Mouse (Mus musculus): ENCODE results near the gene Tdrd1. TPM values are rescaled to one million over a fixed set of nuclear protein-coding genes. Genes with fewer than 3 reads are reported as not detected.

Gene Tdrd1
- polyA plus RNA-seq, 1 experiment from 2014 or later = 1.5 TPM

DNA sequence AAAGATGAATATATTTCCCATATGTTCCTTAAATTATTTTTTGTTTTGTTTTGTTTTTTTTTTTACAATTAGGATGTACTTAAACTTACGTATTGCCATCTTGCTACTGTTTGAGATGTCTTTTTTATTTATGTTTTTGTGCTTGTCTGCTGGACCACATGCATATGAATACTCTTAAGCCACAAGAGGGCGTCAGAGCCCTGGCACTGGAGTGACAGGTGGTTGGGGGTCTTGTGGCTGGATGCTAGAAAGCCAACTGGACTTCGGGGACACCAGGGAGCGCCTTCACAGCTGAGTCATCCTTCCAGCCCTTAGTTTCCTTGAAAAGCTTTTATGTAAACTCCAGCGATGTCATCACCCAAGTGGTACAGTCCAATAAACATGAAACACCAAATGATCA, 17.2 kb upstream of the Tdrd1 start:
- H3K27ac ChIP-seq = no peak overlapping the region
- H3K36me3 ChIP-seq = peaks cover 43% of the 10 kb centered on the region
- no peak overlapping the region for H3K4me3 ChIP-seq
- 60% methylated on average over 5 of the region's 5 CpGs for WGBS
- no peak overlapping the region for H3K9ac ChIP-seq
- no peak for ATAC-seq (ENCODE audit: low FRiP score)
- no peaks in the 10 kb centered on the region for H3K4me1 ChIP-seq
- H3K27me3 ChIP-seq = no peaks in the 10 kb centered on the region
- no peak overlapping the region for H3K4me2 ChIP-seq (replicated peaks)
- H3K9me3 ChIP-seq (replicated peaks) = no peaks in the 10 kb centered on the region

DNA sequence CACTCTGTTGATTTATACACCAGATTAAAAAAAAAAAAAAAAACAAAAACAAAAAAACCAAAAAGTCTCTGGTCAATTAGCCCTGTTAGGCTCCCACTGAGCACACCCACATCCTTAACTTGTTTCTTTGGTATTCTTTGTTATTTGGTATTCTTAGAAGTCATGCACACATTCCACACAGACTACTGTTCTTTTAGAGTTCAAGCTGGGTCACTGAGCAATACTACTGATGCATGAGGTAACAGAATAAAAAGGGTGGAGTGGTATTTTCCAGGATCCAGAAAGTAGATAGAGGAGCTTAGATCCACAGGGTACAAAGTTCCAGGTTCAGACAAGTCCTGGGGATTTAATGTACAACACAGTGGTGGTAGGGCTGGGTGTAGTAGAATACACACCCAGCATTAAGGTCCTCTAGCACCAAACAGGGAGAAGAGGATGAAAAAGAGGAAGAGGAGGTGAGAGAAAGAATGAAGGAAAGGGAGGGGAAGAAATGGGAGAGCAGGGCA, 15.3 kb upstream of the Tdrd1 start:
- H3K36me3 ChIP-seq = peaks cover 34% of the 10 kb centered on the region
- no peak overlapping the region for H3K4me3 ChIP-seq
- no peak overlapping the region for H3K9ac ChIP-seq
- no peak overlapping the region for H3K27ac ChIP-seq
- no peak for ATAC-seq (ENCODE audit: low FRiP score)
- no peak overlapping the region for H3K4me2 ChIP-seq (replicated peaks)
- H3K4me1 ChIP-seq = no peaks in the 10 kb centered on the region
- H3K27me3 ChIP-seq = no peaks in the 10 kb centered on the region
- no peaks in the 10 kb centered on the region for H3K9me3 ChIP-seq (replicated peaks)

DNA sequence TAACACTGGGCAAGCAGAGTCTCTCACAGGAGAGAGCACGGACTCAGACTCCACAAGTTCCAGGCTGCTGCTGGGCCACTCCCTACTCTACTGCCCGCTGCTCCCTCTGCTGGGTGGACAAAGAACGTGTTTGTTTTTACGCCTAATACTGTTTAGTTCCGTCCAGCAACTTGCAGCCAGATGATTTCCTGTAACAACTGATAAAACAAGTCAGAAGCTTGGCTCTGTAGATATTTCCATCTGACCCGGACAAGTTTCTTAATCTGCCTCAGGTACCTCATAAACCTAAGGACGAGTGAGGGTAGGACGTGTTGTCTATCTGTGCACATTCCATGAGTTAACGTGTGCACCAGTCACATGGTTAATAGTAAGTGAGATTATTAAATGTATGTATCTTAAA, 14.4 kb upstream of the Tdrd1 start:
- no peak overlapping the region for H3K4me2 ChIP-seq (replicated peaks)
- WGBS = 47% methylated on average over 9 of the region's 9 CpGs
- H3K9ac ChIP-seq = no peak overlapping the region
- no peak overlapping the region for H3K27ac ChIP-seq
- H3K9me3 ChIP-seq (replicated peaks) = no peaks in the 10 kb centered on the region
- no peaks in the 10 kb centered on the region for H3K27me3 ChIP-seq
- ATAC-seq (ENCODE audit: low FRiP score) = no peak
- H3K36me3 ChIP-seq = peaks cover 29% of the 10 kb centered on the region
- peaks cover 7% of the 10 kb centered on the region for H3K4me1 ChIP-seq
- no peak overlapping the region for H3K4me3 ChIP-seq

DNA sequence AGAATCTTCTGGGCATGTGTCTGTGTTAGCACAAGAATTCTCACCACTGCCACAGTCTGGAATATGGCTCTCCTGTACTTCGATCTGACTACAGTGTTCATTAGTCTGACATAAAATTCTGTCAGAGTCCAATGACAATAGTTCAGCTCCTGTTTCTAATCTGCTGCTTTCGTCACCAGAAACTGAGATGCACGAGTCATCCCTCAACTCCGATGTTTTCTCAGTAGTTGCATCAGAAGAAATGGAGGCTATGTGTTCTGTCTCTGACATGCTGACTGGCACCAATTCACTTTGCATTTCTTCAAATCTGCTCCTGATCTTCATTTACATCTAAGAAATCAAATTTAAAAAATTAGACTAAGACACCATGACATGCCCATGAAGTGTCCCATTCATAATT, 12.6 kb upstream of the Tdrd1 start:
- Histone ChIP-seq H3K9me3 (replicated peaks) (no peaks in the 10 kb centered on the region), H3K27me3 (no peaks in the 10 kb centered on the region), H3K9ac (no peak overlapping the region), H3K27ac (no peak overlapping the region), H3K4me3 (no peak overlapping the region), H3K36me3 (peaks cover 14% of the 10 kb centered on the region), H3K4me2 (replicated peaks) (no peak overlapping the region), H3K4me1 (peaks cover 23% of the 10 kb centered on the region)
- 89% methylated on average over 4 of the region's 4 CpGs for WGBS
- no peak for ATAC-seq (ENCODE audit: low FRiP score)

DNA sequence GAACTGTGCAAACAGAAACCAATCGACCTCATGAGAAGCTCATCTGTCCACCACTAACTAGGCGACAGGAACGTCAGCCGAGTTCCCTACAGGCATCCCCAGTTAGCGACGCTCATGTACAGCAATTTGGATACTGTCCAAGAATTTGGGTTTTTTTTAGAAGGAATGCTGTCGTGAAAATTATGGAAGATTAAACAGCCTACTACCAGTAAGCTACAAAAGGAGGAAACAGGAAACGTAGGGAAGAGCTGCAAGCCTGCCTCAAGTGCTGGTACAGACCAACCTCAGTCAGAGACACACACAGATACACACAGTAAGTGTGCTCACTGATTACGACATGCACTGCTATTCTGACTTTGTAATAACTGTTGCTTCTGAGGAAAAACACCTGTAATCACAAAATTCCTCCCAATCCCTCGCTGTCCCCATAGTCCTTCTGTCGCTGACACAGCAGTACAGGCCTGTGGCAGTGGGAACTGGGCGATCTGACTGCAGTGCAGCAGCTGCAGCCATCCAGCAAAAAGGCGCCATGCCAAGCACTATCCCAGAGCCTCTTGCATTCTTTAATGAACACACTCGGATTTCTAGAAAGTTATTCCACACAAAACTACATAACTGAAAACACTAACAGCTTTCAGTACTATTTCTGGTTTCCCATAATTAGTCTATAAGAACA, 8.0 kb upstream of the Tdrd1 start:
- ATAC-seq (ENCODE audit: low FRiP score) = no peak
- Histone ChIP-seq H3K36me3 (peaks cover 3% of the 10 kb centered on the region; the same call in 1 of the 2 replicates), H3K4me2 (replicated peaks) (0 out of 2 replicates have a peak overlapping the region, but pooled peaks have one; percentile 11), H3K4me1 (peaks cover 36% of the 10 kb centered on the region), H3K9ac (no peak overlapping the region), H3K9me3 (replicated peaks) (no peaks in the 10 kb centered on the region), H3K27me3 (no peaks in the 10 kb centered on the region), H3K4me3 (no peak overlapping the region), H3K27ac (no peak overlapping the region)
- 63% methylated on average over 14 of the region's 14 CpGs for WGBS

DNA sequence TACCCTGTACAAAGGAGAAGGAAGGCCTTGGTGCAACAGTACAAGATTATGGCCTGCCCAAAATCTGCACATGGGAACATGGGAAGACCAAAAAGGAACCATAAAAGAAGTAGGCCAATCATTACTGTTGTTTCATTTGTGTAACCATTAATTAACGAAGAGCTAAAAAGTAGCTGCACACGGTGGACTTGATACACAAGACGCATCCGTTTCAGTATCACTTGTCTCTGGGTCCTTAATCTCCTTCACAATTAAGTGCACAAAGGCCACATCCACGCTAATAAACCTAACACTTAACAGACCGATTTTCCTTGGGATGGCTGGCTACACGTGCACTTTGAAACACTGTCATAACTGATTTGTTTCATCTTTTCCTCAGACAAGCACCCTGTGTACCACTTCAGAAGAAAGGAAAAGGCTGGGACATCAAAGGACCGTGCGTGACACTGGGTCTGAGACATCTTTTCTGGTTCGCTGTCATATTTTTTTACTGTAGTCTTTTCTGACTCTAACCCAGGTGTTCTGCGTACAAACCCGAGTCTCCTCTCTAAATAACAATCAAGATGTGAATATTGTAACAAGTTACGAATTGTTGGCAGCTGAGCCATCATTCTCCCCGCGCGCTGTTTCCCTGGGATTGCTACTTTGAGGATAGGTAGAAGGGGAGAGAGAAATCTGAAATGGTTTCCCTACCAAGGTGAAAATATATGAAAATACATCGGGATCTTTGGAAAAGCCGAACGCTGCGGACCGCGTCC, 4.8 kb upstream of the Tdrd1 start:
- ATAC-seq (ENCODE audit: low FRiP score) = no peak
- H3K4me1 ChIP-seq = peaks cover 37% of the 10 kb centered on the region
- H3K9ac ChIP-seq = peak overlapping the region; percentile 95
- no peaks in the 10 kb centered on the region for H3K36me3 ChIP-seq
- H3K27ac ChIP-seq = peak overlapping the region; percentile 86
- H3K4me3 ChIP-seq = peak overlapping the region; percentile 69
- H3K27me3 ChIP-seq = no peaks in the 10 kb centered on the region; the same call in 1 of the 2 replicates
- peak overlapping the region; percentile 83 for H3K4me2 ChIP-seq (replicated peaks)
- WGBS = 8% methylated on average over 22 of the region's 22 CpGs
- no peaks in the 10 kb centered on the region for H3K9me3 ChIP-seq (replicated peaks)

DNA sequence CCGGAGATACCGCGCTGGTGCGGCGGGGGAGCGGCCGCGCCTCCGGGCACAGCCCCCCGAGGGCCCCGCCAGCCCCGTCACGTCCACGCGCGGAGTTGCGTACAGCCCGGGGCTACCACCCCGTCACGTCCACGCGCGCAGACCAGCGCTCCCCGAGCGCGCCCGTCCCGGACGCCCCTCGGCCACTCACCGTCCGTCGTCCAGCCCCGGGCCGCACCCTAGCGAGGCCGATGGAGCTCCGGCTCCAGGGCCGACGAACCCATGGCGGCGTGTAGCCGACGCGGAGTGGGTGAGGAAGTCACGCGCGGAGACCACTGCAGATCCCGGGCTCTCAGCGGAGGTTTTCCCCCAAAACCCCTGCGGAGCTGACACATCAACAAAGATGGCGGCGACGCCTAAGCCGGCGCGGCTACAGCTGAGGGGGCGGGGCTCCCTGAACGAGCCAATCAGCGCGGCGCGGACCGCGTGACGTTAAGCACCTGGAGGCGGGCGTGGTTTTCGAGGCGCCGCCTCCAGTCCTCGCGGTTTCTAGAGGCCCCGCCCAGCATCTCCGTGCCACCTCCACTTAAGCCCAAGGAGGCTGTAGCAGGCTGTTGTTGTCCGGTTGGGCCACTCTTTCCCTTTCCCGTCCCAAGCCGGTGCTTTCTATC, 4.1 kb upstream of the Tdrd1 start, which contains the start of gene Ccdc186:
TSS of gene Ccdc186 (minus strand) at position 393 of the 650 bp plus-strand sequence.
- Histone ChIP-seq H3K27me3 (no peaks in the 10 kb centered on the region; the same call in 1 of the 2 replicates), H3K36me3 (no peaks in the 10 kb centered on the region), H3K4me2 (replicated peaks) (peak within 1 kb of the TSS; percentile 83), H3K4me3 (peak within 1 kb of the TSS; percentile 69), H3K9me3 (replicated peaks) (no peaks in the 10 kb centered on the region), H3K4me1 (peaks cover 32% of the 10 kb centered on the region), H3K9ac (peak within 1 kb of the TSS; percentile 95), H3K27ac (peak within 1 kb of the TSS; percentile 86)
- peak; percentile 97 for ATAC-seq (ENCODE audit: low FRiP score)
- under 1% methylated on average over 69 of the region's 79 CpGs for WGBS

DNA sequence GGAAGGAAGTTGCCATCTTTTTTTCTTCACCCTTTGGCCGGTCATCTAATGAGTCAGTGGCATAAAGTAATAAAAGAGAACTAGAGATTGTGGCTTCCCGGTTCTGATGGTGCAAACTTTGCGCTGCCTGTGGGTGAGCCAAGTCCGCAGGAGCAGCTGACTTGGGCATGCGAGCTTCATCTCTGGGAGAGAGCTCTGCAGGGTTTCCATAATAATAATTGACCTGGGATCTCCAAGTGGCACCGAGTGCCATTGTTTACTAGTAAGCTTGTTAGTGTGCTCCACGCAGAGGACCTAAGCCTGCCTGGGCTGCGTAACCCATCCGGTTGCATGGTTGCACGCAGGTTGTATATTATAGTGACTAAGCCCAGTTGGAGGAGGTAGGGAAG, 3.6 kb upstream of the Tdrd1 start:
- no peaks in the 10 kb centered on the region for H3K36me3 ChIP-seq
- 26% methylated on average over 10 of the region's 10 CpGs for WGBS
- no peaks in the 10 kb centered on the region for H3K9me3 ChIP-seq (replicated peaks)
- no peak overlapping the region for H3K27ac ChIP-seq
- peak overlapping the region; percentile 69 for H3K4me3 ChIP-seq
- peaks cover 26% of the 10 kb centered on the region for H3K4me1 ChIP-seq
- ATAC-seq (ENCODE audit: low FRiP score) = peak; percentile 66
- H3K27me3 ChIP-seq = no peaks in the 10 kb centered on the region; the same call in 1 of the 2 replicates
- peak overlapping the region; percentile 33; the same call in 1 of the 2 replicates for H3K9ac ChIP-seq
- peak overlapping the region; percentile 54 for H3K4me2 ChIP-seq (replicated peaks)

DNA sequence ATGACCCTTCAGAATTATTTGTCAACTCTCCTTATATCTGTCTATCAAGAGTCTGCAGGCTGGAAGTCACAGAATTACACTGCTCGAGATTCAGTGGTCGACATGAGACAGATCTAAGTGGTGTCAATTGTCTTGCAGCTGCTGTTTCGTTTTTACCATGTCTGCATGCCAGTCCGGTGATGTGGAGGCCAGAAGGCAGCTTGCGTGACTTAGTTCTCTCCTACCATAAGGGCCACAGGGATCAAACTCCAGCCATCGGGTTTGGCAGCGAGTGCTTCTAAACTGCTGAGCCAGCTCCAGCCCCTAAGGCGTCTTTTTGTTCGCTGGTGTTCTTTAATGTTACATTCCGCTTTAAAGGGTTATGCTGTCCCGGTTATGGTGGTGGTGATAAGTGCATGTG, 2.3 kb downstream of the Tdrd1 start:
- Histone ChIP-seq H3K4me1 (peaks cover 5% of the 10 kb centered on the region; the same call in 1 of the 2 replicates), H3K4me3 (no peak overlapping the region), H3K4me2 (replicated peaks) (no peak overlapping the region), H3K36me3 (no peaks in the 10 kb centered on the region), H3K9me3 (replicated peaks) (no peaks in the 10 kb centered on the region), H3K27me3 (no peaks in the 10 kb centered on the region; the same call in 1 of the 2 replicates), H3K27ac (no peak overlapping the region), H3K9ac (no peak overlapping the region)
- no peak for ATAC-seq (ENCODE audit: low FRiP score)
- WGBS = 86% methylated on average over 11 of the region's 11 CpGs

DNA sequence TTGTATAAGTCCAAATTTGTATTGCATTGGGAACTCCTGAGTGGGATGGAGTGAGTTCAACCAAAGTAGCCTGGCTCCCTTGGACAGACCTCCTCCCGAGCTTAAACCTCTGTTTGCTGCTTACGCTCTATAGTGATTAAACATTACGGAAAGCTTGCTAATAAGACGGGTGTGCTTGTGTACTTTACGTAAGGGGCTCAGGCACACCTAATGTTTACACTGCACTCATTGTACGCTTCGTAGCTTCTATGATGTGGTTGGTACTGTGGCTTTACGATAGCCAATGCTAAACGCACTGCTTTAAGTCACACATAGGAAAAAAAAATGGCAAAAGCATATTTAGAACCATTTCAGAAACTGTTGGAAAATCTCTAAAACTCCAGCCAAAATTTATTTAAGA, 3.3 kb downstream of the Tdrd1 start:
- Histone ChIP-seq H3K27ac (no peak overlapping the region), H3K4me1 (peaks cover 5% of the 10 kb centered on the region; the same call in 1 of the 2 replicates), H3K27me3 (no peaks in the 10 kb centered on the region; the same call in 1 of the 2 replicates), H3K4me3 (no peak overlapping the region), H3K36me3 (no peaks in the 10 kb centered on the region), H3K4me2 (replicated peaks) (no peak overlapping the region), H3K9ac (no peak overlapping the region), H3K9me3 (replicated peaks) (no peaks in the 10 kb centered on the region)
- 89% methylated on average over 9 of the region's 9 CpGs for WGBS
- ATAC-seq (ENCODE audit: low FRiP score) = no peak

DNA sequence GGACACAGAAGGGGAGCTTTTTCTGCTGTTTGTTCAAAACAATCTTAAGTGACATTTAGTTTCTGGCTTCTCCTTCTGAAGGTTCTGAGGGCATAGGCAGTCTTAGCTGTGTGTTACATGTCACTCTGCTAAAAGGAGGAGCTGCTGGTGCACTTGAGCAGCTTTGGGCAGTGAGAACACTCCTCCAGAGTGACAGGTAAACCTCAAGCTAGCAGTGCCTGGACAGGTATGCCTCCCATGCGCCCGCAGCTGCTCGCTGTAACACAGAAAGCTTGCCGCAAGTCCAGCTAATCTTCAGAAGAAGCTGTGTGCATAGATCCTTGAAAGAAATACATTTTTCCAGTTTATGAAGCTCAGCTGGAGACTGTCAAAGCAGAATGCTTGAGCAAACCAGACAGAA, 4.2 kb downstream of the Tdrd1 start:
- H3K27me3 ChIP-seq = no peaks in the 10 kb centered on the region; the same call in 1 of the 2 replicates
- peaks cover 5% of the 10 kb centered on the region; the same call in 1 of the 2 replicates for H3K4me1 ChIP-seq
- WGBS = 89% methylated on average over 4 of the region's 4 CpGs
- H3K9me3 ChIP-seq (replicated peaks) = no peaks in the 10 kb centered on the region
- no peak overlapping the region for H3K4me2 ChIP-seq (replicated peaks)
- H3K4me3 ChIP-seq = no peak overlapping the region
- H3K27ac ChIP-seq = no peak overlapping the region
- ATAC-seq (ENCODE audit: low FRiP score) = no peak
- no peaks in the 10 kb centered on the region for H3K36me3 ChIP-seq
- no peak overlapping the region for H3K9ac ChIP-seq

DNA sequence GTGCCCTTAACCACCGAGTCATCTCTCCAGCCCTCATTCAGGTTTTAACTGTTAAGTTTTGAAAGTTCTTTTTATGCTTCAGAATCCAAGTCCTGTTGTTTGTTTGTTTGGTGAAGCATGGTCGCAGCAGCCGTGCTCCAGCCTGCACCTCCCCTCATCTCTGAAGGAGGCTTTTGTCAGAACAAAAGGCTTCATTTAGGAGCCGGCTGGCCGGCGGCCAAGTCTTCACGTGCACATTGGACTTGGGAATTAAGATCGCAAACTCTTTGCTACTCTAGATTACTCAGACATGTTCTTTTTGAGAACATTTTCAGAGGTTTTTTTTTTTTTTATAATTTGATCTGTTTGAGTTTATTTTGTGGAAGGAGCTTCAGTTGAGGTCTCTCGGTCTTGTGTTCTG, 9.3 kb downstream of the Tdrd1 start:
- H3K9ac ChIP-seq = no peak overlapping the region
- no peak overlapping the region for H3K27ac ChIP-seq
- no peaks in the 10 kb centered on the region for H3K27me3 ChIP-seq
- H3K4me2 ChIP-seq (replicated peaks) = no peak overlapping the region
- no peak for ATAC-seq (ENCODE audit: low FRiP score)
- no peak overlapping the region for H3K4me3 ChIP-seq
- H3K36me3 ChIP-seq = no peaks in the 10 kb centered on the region
- no peaks in the 10 kb centered on the region for H3K9me3 ChIP-seq (replicated peaks)
- H3K4me1 ChIP-seq = no peaks in the 10 kb centered on the region; the same call in 1 of the 2 replicates
- WGBS = 43% methylated on average over 9 of the region's 9 CpGs
